Mouse (Mus musculus) adrenal gland, adult 8-10 months (tissue): ENCODE measurements around the gene Rgs12. TPM values are rescaled to one million over a fixed set of nuclear protein-coding genes. Genes with fewer than 3 reads are reported as not detected.

Experiments used
- DNase-seq: peaks from one replicate; pipeline ENCODE4 v3.0.0; 2022
- total RNA-seq, 4 experiments: library from RNA; stranded (reverse); gene quantifications; 2 replicates each; pipeline ENCODE4 v1.2.4; 2022

Gene Rgs12
- total RNA-seq, 4 experiments from 2014 or later: 20.0 to 27.2 (median 23.1) TPM

GRCm38 (mm10) chr5:34931516-34932457 is 17.5 kb upstream of the Rgs12 start:
- no peak for DNase-seq

DNA sequence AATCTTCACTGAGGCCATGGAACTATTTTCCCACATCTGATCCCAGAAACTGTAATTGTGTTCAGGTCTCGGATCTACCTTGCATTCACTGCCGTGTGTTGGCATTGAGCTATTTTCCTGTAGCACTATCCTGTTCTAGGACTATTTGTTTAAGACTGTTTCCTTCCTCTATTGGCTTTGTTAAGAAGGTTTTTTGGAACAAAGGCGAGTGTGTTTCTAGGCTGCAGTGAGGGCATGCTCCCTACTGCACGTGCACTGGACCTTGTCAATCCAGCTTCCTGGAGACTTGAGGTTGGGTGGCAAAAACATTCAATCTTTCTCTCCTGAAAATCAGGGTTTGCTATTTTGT is 16.8 kb upstream of the Rgs12 start:
- DNase-seq: no peak

DNA sequence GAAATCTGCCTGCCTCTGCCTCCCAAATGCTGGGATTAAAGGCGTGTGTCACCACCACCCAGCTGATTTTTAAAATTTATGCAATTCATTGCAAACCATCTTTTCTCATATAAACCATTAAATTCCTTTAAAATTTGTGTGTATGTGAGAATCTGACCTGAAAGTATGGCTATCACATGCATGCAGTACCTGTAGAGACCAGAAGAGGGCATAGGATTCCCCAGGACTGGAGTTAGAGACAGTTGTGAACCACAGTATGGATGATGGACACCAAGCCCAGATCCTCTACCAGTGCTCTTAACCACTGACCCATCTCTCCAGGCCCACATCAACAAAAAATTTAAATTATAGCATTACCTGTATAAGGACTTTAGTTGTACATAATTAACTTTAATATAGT is 15.8 kb upstream of the Rgs12 start:
- DNase-seq: no peak

GRCm38 (mm10) chr5:34941710-34942470 is 7.4 kb upstream of the Rgs12 start:
- no peak for DNase-seq

GRCm38 (mm10) chr5:34943428-34943827 is 5.8 kb upstream of the Rgs12 start:
- DNase-seq: no peak

GRCm38 (mm10) chr5:34949769-34950211 is 545 bp downstream of the Rgs12 start:
- no peak for DNase-seq

DNA sequence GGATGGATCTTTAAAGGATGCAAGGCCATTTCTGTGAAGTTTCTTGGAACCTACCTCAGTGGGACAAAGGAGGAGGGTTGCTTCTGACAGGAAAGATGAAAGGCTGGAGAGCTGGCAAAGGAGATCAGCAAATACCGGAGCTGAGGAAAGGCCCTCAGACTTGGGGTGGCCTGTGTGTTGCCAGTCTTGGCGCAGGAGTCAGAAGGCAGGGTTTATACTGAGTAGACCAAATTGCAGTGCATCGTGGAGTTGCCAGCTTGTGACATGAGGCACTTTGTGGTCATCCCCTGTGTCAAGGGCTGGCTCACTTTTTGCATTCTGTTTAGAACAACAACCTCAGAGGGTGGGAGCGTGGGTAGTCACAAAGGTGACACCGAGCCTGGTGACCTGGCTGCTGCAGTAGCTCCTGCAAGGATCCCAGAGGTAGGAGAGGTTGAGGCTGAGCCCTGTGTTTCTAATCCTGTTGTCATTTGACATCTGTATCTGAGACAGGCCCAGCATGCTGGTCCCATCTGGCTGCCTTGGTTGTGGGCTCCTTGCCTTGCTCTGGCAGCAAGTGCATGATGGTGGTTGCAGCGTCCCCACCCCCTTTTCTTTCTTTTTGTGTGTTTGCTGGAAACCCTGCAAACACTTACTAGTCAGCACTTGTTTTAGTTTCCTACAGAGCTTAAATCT is 1.4 kb downstream of the Rgs12 start:
- DNase-seq: no peak

- no peak for DNase-seq
These were observed 2.1 kb downstream of the Rgs12 start for GRCm38 (mm10) chr5:34951161-34951834.

DNA sequence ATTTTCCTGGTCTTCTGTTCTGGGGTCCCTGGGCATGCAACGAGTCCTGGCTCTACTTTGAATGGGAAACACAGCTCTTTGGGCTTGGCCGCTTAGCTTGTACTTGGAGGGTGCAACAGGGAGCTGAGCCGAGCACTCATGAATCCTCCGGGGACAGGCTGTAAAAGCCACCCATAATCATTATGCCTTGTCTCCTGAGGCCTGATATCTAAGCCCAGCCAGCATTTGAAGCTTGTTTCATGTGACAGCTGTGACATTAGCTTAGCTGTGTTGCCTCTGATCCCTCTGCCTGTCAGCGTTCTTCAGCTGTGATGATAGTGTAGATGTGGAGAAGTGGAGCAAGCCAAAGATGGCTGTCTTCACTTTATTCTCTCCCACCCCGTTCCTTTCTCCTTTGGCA is 5.3 kb downstream of the Rgs12 start:
- DNase-seq: no peak

- peak; percentile 89 for DNase-seq
These were observed 6.4 kb downstream of the Rgs12 start for GRCm38 (mm10) chr5:34955630-34956029.

DNA sequence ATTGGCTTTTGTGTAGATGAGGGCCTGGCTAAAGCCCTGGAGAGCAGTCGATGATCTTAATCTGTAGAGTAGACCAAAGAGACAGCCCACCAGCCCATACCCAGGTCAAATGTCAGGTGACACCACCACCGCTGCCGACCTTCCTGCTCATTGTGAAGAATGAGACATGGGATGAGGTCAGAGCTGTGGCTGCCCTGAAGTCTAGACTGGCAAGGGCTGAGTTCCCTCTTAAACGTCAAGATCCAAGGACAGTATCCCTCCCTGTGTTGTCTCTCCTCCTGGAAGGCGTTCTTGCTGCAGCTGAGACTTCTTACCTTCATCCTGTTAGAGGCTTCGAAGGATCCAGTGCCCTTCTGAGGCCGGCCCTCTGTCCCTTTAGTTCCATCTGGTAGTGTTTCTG is 6.9 kb downstream of the Rgs12 start:
- peak; percentile 51 for DNase-seq

GRCm38 (mm10) chr5:34957015-34957414 is 7.8 kb downstream of the Rgs12 start:
- DNase-seq: no peak

DNA sequence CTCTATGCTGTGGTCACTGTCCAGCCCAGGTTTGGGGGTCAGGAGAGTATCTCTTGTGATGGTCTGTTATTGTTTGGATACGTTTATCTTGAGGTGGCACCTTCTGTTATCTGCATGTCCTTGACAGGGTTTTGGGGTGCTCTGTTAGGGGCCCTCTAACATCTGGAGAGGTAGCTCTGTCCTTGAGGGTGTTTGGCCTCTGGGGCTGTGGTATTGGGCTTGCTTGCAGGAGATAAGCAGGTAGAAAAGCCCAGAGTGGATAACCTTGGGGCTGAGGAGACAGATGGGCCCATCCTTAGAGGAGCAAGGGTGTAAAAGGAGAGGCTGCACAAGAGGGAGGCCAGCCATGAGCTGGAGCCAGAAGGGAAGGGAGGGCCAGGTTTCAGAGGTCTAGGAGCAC is 10.8 kb downstream of the Rgs12 start:
- DNase-seq: no peak

- DNase-seq: no peak
These were observed 16.3 kb downstream of the Rgs12 start for GRCm38 (mm10) chr5:34965531-34965930.

DNA sequence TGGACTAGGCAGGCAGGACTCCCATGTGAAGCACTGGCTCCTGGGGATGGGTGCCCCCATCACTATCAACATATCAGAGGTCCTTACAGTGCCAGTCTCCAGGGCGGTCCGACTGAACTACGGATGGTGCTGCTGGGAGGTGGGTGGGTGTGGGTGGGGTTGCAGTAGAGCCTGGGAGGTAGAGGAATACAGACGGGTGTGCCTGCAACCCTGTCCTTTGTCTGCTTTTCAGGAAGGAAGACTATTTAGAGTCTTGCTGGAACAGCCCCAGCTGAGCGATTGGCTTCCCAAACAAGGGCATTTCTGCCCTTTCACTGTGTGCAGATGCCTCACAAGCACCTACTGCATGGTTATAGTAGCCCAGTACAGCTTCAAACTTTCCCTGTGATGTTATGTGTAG is 19.1 kb downstream of the Rgs12 start:
- DNase-seq: no peak

- DNase-seq: no peak
These were observed 23.2 kb downstream of the Rgs12 start for GRCm38 (mm10) chr5:34972471-34972870.

DNA sequence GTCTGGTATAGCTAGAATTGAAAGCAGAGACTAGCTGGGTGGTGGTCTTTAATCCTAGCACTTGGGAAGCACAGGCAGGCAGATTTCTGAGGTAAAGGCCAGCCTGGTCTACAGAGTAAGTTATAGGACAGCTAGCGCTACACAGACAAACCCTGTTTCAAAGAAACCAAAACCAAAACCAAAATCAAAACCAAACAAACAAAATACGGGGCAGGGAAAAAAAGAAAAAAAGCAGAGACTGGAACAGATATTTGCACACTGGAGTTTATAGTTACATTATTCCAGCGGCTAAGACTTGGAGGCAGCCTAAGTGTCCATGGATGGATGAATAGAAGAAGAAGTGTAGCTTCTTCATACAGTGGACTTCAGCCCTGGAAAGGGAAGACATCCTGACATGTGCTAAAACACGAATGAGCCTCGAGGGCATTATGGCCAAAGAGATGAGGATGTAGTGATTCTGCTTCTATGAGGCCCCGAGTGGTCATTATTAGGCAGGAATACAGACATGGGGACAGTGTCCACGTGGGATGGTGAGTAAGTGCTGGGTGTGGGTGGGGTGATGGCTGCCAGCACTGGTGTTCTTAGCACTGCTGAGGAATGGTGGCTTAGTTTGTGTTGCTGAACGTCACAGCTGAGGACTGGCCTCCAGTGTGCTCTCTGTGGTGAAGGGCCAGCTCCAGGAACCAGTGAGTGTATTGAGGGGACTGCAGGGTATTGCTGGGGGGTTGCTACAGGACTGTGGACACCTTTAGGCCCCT is 24.5 kb downstream of the Rgs12 start:
- DNase-seq: no peak

GRCm38 (mm10) chr5:34974773-34975443 is 25.7 kb downstream of the Rgs12 start:
- DNase-seq: no peak

GRCm38 (mm10) chr5:34976540-34977292 is 27.5 kb downstream of the Rgs12 start:
- peak; percentile 89 for DNase-seq

DNA sequence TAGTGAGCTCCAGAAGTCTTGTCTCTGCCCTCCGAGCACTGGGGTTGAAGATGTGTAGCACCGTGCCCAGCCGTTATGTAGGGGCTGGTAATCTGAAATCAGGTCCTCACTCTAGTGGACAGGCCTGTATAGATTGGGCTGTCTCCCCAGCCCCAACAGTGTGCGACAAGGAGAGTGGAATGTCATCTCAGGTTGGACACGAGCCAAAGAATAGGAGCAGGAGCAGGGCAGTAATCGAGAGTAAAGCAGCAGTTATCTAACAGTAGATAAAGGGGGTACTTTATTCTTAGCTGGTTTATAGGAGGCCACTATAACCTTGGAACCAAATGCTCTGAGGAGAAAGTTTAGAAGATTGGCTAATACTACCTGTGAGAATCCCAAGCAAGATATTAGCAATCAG is 30.9 kb downstream of the Rgs12 start:
- DNase-seq: no peak
